Mouse (Mus musculus) E14TG2a.4 (cell line): ENCODE measurements at regions not wholly inside any gene's neighbourhood (a gene's known extent, or its start where the extent isn't known, plus 50 kb on each side); places are given as distances from the start of the nearest gene placed in this dataset.

Source experiments
- H3K27me3 ChIP-seq: 2 replicates; pipeline ENCODE4 v1.6.1; 2014; ENCODE audit warnings: low read length, control low read depth; ENCODE audit not compliant: insufficient read depth
- H3K36me3 ChIP-seq: 2 replicates; pipeline ENCODE4 v1.6.1; 2014; ENCODE audit warnings: low read length, control low read depth; ENCODE audit not compliant: insufficient read depth
- H3K4me1 ChIP-seq: replicated peaks from 2 replicates; pipeline ENCODE4 v1.6.1; 2014; ENCODE audit warnings: low read depth, low read length, control low read depth
- H3K4me3 ChIP-seq: replicated peaks from 2 replicates; pipeline ENCODE4 v1.5.1; 2014; ENCODE audit warnings: mild to moderate bottlenecking, low read length
- H3K9me3 ChIP-seq: 2 replicates; pipeline ENCODE4 v1.6.1; 2014; ENCODE audit warnings: low read length, control low read depth
- CTCF ChIP-seq: conservative IDR thresholded peaks from 2 replicates; pipeline ENCODE4 v1.5.1; 2014; ENCODE audit warnings: low read length
- NANOG ChIP-seq: IDR thresholded peaks from 2 replicates; pipeline ENCODE4 v1.6.1; 2014; ENCODE audit warnings: borderline replicate concordance, low read length, mixed read lengths
- POU5F1 ChIP-seq: IDR thresholded peaks from 2 replicates; pipeline ENCODE4 v1.6.1; 2014; ENCODE audit warnings: low read length, borderline replicate concordance

- TF ChIP-seq POU5F1 = no peak
- no peak for TF ChIP-seq CTCF
- TF ChIP-seq NANOG = no peak
- no peaks in the 10 kb centered on the region for H3K36me3 ChIP-seq
- no peaks in the 10 kb centered on the region for H3K27me3 ChIP-seq
- no peaks in the 10 kb centered on the region for H3K9me3 ChIP-seq
- no peak overlapping the region for H3K4me3 ChIP-seq
- no peaks in the 10 kb centered on the region for H3K4me1 ChIP-seq
These were observed 458.1 kb upstream of the Slitrk6 start for GRCm38 (mm10) chr14:111212929-111213657.

GRCm38 (mm10) chr14:111226926-111227325, 448.0 kb upstream of the Slitrk5 start:
- Histone ChIP-seq H3K4me3 (no peak overlapping the region), H3K9me3 (no peaks in the 10 kb centered on the region), H3K4me1 (no peaks in the 10 kb centered on the region), H3K36me3 (no peaks in the 10 kb centered on the region), H3K27me3 (no peaks in the 10 kb centered on the region)
- TF ChIP-seq CTCF = no peak
- no peak for TF ChIP-seq POU5F1
- no peak for TF ChIP-seq NANOG

- Histone ChIP-seq H3K9me3 (no peaks in the 10 kb centered on the region), H3K36me3 (no peaks in the 10 kb centered on the region), H3K4me1 (no peaks in the 10 kb centered on the region), H3K4me3 (no peak overlapping the region), H3K27me3 (no peaks in the 10 kb centered on the region)
- TF ChIP-seq CTCF (no peak), NANOG (no peak), POU5F1 (no peak)
These were observed 435.8 kb upstream of the Slitrk5 start for GRCm38 (mm10) chr14:111239121-111239520.

- Histone ChIP-seq H3K9me3 (peaks cover 3% of the 10 kb centered on the region; the same call in 1 of the 2 replicates), H3K4me3 (no peak overlapping the region), H3K27me3 (no peaks in the 10 kb centered on the region), H3K36me3 (no peaks in the 10 kb centered on the region), H3K4me1 (no peaks in the 10 kb centered on the region)
- TF ChIP-seq CTCF (no peak), NANOG (no peak), POU5F1 (no peak)
These were observed 425.4 kb upstream of the Slitrk5 start for GRCm38 (mm10) chr14:111249347-111249946.

GRCm38 (mm10) chr14:111253190-111253589, 421.7 kb upstream of the Slitrk5 start:
- TF ChIP-seq NANOG = no peak; the same call in 1 of the 2 replicates
- no peak for TF ChIP-seq CTCF
- no peak for TF ChIP-seq POU5F1
- H3K4me3 ChIP-seq = no peak overlapping the region
- peaks cover 9% of the 10 kb centered on the region; the same call in 1 of the 2 replicates for H3K9me3 ChIP-seq
- no peaks in the 10 kb centered on the region for H3K27me3 ChIP-seq
- no peaks in the 10 kb centered on the region for H3K4me1 ChIP-seq
- no peaks in the 10 kb centered on the region for H3K36me3 ChIP-seq

GRCm38 (mm10) chr14:111261696-111262095, 413.2 kb upstream of the Slitrk5 start:
- H3K36me3 ChIP-seq = no peaks in the 10 kb centered on the region
- TF ChIP-seq NANOG = no peak
- no peak for TF ChIP-seq POU5F1
- TF ChIP-seq CTCF = no peak

GRCm38 (mm10) chr14:111270239-111270638, 404.7 kb upstream of the Slitrk5 start:
- H3K4me3 ChIP-seq = no peak overlapping the region
- H3K36me3 ChIP-seq = no peaks in the 10 kb centered on the region
- no peaks in the 10 kb centered on the region for H3K27me3 ChIP-seq
- no peaks in the 10 kb centered on the region for H3K9me3 ChIP-seq
- no peak for TF ChIP-seq NANOG
- TF ChIP-seq POU5F1 = no peak
- TF ChIP-seq CTCF = no peak
- no peaks in the 10 kb centered on the region for H3K4me1 ChIP-seq

More at GRCm38 (mm10) chr14:111261696-111262095, 413.2 kb upstream of the Slitrk5 start:
- Histone ChIP-seq H3K4me1 (no peaks in the 10 kb centered on the region), H3K4me3 (no peak overlapping the region), H3K9me3 (no peaks in the 10 kb centered on the region; the same call in 1 of the 2 replicates), H3K27me3 (no peaks in the 10 kb centered on the region)

- H3K36me3 ChIP-seq = no peaks in the 10 kb centered on the region
- H3K4me1 ChIP-seq = no peaks in the 10 kb centered on the region
- no peak for TF ChIP-seq CTCF
- TF ChIP-seq NANOG = no peak
- TF ChIP-seq POU5F1 = no peak
- H3K9me3 ChIP-seq = no peaks in the 10 kb centered on the region
- H3K27me3 ChIP-seq = no peaks in the 10 kb centered on the region
- H3K4me3 ChIP-seq = no peak overlapping the region
These were observed 393.5 kb upstream of the Slitrk5 start for GRCm38 (mm10) chr14:111281354-111281753.
